Mouse (Mus musculus): ENCODE results near the gene Rnf152. TPM values are rescaled to one million over a fixed set of nuclear protein-coding genes. Genes with fewer than 3 reads are reported as not detected.

Gene Rnf152
- total and polyA plus RNA-seq, 2 experiments = 2.4 to 12.7 TPM

GRCm38 (mm10) chr1:105263283-105264033 lies 93.1 kb downstream of the Rnf152 start:
- 86% methylated on average over 3 of the region's 3 CpGs for WGBS
- no peak overlapping the region for H3K27ac ChIP-seq (replicated peaks; ENCODE audit: insufficient read depth, low read depth, low read length)
- H3K9ac ChIP-seq (ENCODE audit: low read depth, low read length) = no peak overlapping the region
- no peak overlapping the region for H3K4me3 ChIP-seq (ENCODE audit: insufficient read depth, low read depth, low read length)
- H3K4me1 ChIP-seq (ENCODE audit: control insufficient read depth, insufficient read depth, low read length) = no peaks in the 10 kb centered on the region
- no peaks in the 10 kb centered on the region for H3K27me3 ChIP-seq (ENCODE audit: control insufficient read depth, insufficient read depth, low read length)
- no peaks in the 10 kb centered on the region for H3K79me2 ChIP-seq (ENCODE audit: control insufficient read depth, insufficient read depth, low read length)
- no peak for DNase-seq (ENCODE audit: extremely low read depth, low read depth, low spot score)
- TF ChIP-seq CTCF (IDR thresholded peaks at IDR 0.05; ENCODE audit: low read depth, low read length) (no peak), POLR2A (IDR thresholded peaks at IDR 0.05; ENCODE audit: extremely low read depth, insufficient read depth, low read length) (no peak)
- H3K36me3 ChIP-seq (ENCODE audit: control insufficient read depth, insufficient read depth, low read length) = no peaks in the 10 kb centered on the region

- TF ChIP-seq POLR2A (IDR thresholded peaks at IDR 0.05; ENCODE audit: extremely low read depth, insufficient read depth, low read length) (no peak), CTCF (IDR thresholded peaks at IDR 0.05; ENCODE audit: low read depth, low read length) (no peak)
- no peaks in the 10 kb centered on the region for H3K27me3 ChIP-seq (ENCODE audit: control insufficient read depth, insufficient read depth, low read length)
- H3K4me3 ChIP-seq (ENCODE audit: insufficient read depth, low read depth, low read length) = no peak overlapping the region
- H3K4me1 ChIP-seq (ENCODE audit: control insufficient read depth, insufficient read depth, low read length) = no peaks in the 10 kb centered on the region
- no peak overlapping the region for H3K9ac ChIP-seq (ENCODE audit: low read depth, low read length)
- DNase-seq (ENCODE audit: extremely low read depth, low read depth, low spot score) = no peak
- no peak overlapping the region for H3K27ac ChIP-seq (replicated peaks; ENCODE audit: insufficient read depth, low read depth, low read length)
- no peaks in the 10 kb centered on the region for H3K36me3 ChIP-seq (ENCODE audit: control insufficient read depth, insufficient read depth, low read length)
- WGBS = 87% methylated on average over 5 of the region's 5 CpGs
- no peaks in the 10 kb centered on the region for H3K79me2 ChIP-seq (ENCODE audit: control insufficient read depth, insufficient read depth, low read length)
Measured at GRCm38 (mm10) chr1:105260200-105260599, 96.3 kb downstream of the Rnf152 start.

GRCm38 (mm10) chr1:105257199-105257598 lies 99.3 kb downstream of the Rnf152 start:
- no peak for DNase-seq (ENCODE audit: extremely low read depth, low read depth, low spot score)
- 94% methylated on average over 3 of the region's 3 CpGs for WGBS
- Histone ChIP-seq H3K36me3 (ENCODE audit: control insufficient read depth, insufficient read depth, low read length) (no peaks in the 10 kb centered on the region), H3K27me3 (ENCODE audit: control insufficient read depth, insufficient read depth, low read length) (no peaks in the 10 kb centered on the region), H3K27ac (replicated peaks; ENCODE audit: insufficient read depth, low read depth, low read length) (no peak overlapping the region), H3K79me2 (ENCODE audit: control insufficient read depth, insufficient read depth, low read length) (no peaks in the 10 kb centered on the region), H3K4me3 (ENCODE audit: insufficient read depth, low read depth, low read length) (no peak overlapping the region), H3K9ac (ENCODE audit: low read depth, low read length) (no peak overlapping the region), H3K4me1 (ENCODE audit: control insufficient read depth, insufficient read depth, low read length) (no peaks in the 10 kb centered on the region)
- no peak for TF ChIP-seq POLR2A (IDR thresholded peaks at IDR 0.05; ENCODE audit: extremely low read depth, insufficient read depth, low read length)
- no peak for TF ChIP-seq CTCF (IDR thresholded peaks at IDR 0.05; ENCODE audit: low read depth, low read length)

GRCm38 (mm10) chr1:105249190-105249589 lies 107.3 kb downstream of the Rnf152 start:
- 92% methylated on average over 3 of the region's 3 CpGs for WGBS
- no peak for DNase-seq (ENCODE audit: extremely low read depth, low read depth, low spot score)
- TF ChIP-seq POLR2A (IDR thresholded peaks at IDR 0.05; ENCODE audit: extremely low read depth, insufficient read depth, low read length) (no peak), CTCF (IDR thresholded peaks at IDR 0.05; ENCODE audit: low read depth, low read length) (no peak)
- Histone ChIP-seq H3K4me1 (ENCODE audit: control insufficient read depth, insufficient read depth, low read length) (no peaks in the 10 kb centered on the region), H3K27me3 (ENCODE audit: control insufficient read depth, insufficient read depth, low read length) (no peaks in the 10 kb centered on the region), H3K27ac (replicated peaks; ENCODE audit: insufficient read depth, low read depth, low read length) (no peak overlapping the region), H3K79me2 (ENCODE audit: control insufficient read depth, insufficient read depth, low read length) (no peaks in the 10 kb centered on the region), H3K36me3 (ENCODE audit: control insufficient read depth, insufficient read depth, low read length) (no peaks in the 10 kb centered on the region), H3K4me3 (ENCODE audit: insufficient read depth, low read depth, low read length) (no peak overlapping the region), H3K9ac (ENCODE audit: low read depth, low read length) (no peak overlapping the region)

- 91% methylated on average over 2 of the region's 2 CpGs for WGBS
- no peaks in the 10 kb centered on the region for H3K27me3 ChIP-seq (ENCODE audit: control insufficient read depth, insufficient read depth, low read length)
- no peaks in the 10 kb centered on the region for H3K36me3 ChIP-seq (ENCODE audit: control insufficient read depth, insufficient read depth, low read length)
Measured at GRCm38 (mm10) chr1:105246651-105247050, 109.9 kb downstream of the Rnf152 start.

GRCm38 (mm10) chr1:105246075-105246574 lies 110.4 kb downstream of the Rnf152 start:
- Histone ChIP-seq H3K27me3 (ENCODE audit: control insufficient read depth, insufficient read depth, low read length) (no peaks in the 10 kb centered on the region), H3K27ac (replicated peaks; ENCODE audit: insufficient read depth, low read depth, low read length) (no peak overlapping the region), H3K4me1 (ENCODE audit: control insufficient read depth, insufficient read depth, low read length) (no peaks in the 10 kb centered on the region), H3K79me2 (ENCODE audit: control insufficient read depth, insufficient read depth, low read length) (no peaks in the 10 kb centered on the region), H3K9ac (ENCODE audit: low read depth, low read length) (no peak overlapping the region), H3K36me3 (ENCODE audit: control insufficient read depth, insufficient read depth, low read length) (no peaks in the 10 kb centered on the region), H3K4me3 (ENCODE audit: insufficient read depth, low read depth, low read length) (no peak overlapping the region)
- no peak for DNase-seq (ENCODE audit: extremely low read depth, low read depth, low spot score)
- 85% methylated on average over 3 of the region's 3 CpGs for WGBS
- TF ChIP-seq POLR2A (IDR thresholded peaks at IDR 0.05; ENCODE audit: extremely low read depth, insufficient read depth, low read length) = no peak
- TF ChIP-seq CTCF (IDR thresholded peaks at IDR 0.05; ENCODE audit: low read depth, low read length) = no peak

More at GRCm38 (mm10) chr1:105246651-105247050, 109.9 kb downstream of the Rnf152 start:
- Histone ChIP-seq H3K9ac (ENCODE audit: low read depth, low read length) (no peak overlapping the region), H3K4me1 (ENCODE audit: control insufficient read depth, insufficient read depth, low read length) (no peaks in the 10 kb centered on the region), H3K4me3 (ENCODE audit: insufficient read depth, low read depth, low read length) (no peak overlapping the region), H3K27ac (replicated peaks; ENCODE audit: insufficient read depth, low read depth, low read length) (no peak overlapping the region), H3K79me2 (ENCODE audit: control insufficient read depth, insufficient read depth, low read length) (no peaks in the 10 kb centered on the region)
- TF ChIP-seq CTCF (IDR thresholded peaks at IDR 0.05; ENCODE audit: low read depth, low read length) = no peak
- TF ChIP-seq POLR2A (IDR thresholded peaks at IDR 0.05; ENCODE audit: extremely low read depth, insufficient read depth, low read length) = no peak
- no peak for DNase-seq (ENCODE audit: extremely low read depth, low read depth, low spot score)
